Mouse (Mus musculus) hindbrain, embryonic 13.5 days (tissue): ENCODE measurements at regions not wholly inside any gene's neighbourhood (a gene's known extent, or its start where the extent isn't known, plus 50 kb on each side); places are given as distances from the start of the nearest gene placed in this dataset.

Experiments used
- ATAC-seq: fragments of 200-750 bp; cut with Nextera tagmentation; 2 replicates; pipeline ENCODE4 v1.8.0; 2017; ENCODE audit warnings: moderate TSS enrichment; ENCODE audit not compliant: low FRiP score
- H3K27ac ChIP-seq: fragments of 300-500 bp; sonication (generic); 2 replicates; pipeline ENCODE4 v1.5.1; 2015; ENCODE audit warnings: inconsistent platforms, mild to moderate bottlenecking, moderate library complexity
- H3K27me3 ChIP-seq: fragments of 300-500 bp; sonication (generic); 2 replicates; pipeline ENCODE4 v1.6.1; 2015; ENCODE audit warnings: mild to moderate bottlenecking, inconsistent platforms
- H3K36me3 ChIP-seq: fragments of 300-500 bp; sonication (generic); 2 replicates; pipeline ENCODE4 v1.6.1; 2015; ENCODE audit warnings: mild to moderate bottlenecking, inconsistent platforms
- H3K4me1 ChIP-seq: fragments of 300-500 bp; sonication (generic); replicated peaks from 2 replicates; pipeline ENCODE4 v1.6.1; 2015; ENCODE audit warnings: inconsistent platforms
- H3K4me2 ChIP-seq: fragments of 300-500 bp; sonication (generic); 2 replicates; pipeline ENCODE4 v1.6.1; 2015; ENCODE audit warnings: inconsistent platforms, mild to moderate bottlenecking, moderate library complexity
- H3K4me3 ChIP-seq: fragments of 300-500 bp; sonication (generic); 2 replicates; pipeline ENCODE4 v1.5.1; 2015; ENCODE audit warnings: mild to moderate bottlenecking, inconsistent platforms
- H3K9ac ChIP-seq: fragments of 300-500 bp; sonication (generic); 2 replicates; pipeline ENCODE4 v1.6.1; 2015; ENCODE audit warnings: mild to moderate bottlenecking, inconsistent platforms
- H3K9me3 ChIP-seq: fragments of 300-500 bp; sonication (generic); 2 replicates; pipeline ENCODE4 v1.6.1; 2016; ENCODE audit warnings: inconsistent platforms
- WGBS: fragments of 180-500 bp; shearing (Covaris S2); methylation state at CpG from one replicate; pipeline ENCODE4 v1.1.7; 2015; 5-methylcytosine and 5-hydroxymethylcytosine counted together

DNA sequence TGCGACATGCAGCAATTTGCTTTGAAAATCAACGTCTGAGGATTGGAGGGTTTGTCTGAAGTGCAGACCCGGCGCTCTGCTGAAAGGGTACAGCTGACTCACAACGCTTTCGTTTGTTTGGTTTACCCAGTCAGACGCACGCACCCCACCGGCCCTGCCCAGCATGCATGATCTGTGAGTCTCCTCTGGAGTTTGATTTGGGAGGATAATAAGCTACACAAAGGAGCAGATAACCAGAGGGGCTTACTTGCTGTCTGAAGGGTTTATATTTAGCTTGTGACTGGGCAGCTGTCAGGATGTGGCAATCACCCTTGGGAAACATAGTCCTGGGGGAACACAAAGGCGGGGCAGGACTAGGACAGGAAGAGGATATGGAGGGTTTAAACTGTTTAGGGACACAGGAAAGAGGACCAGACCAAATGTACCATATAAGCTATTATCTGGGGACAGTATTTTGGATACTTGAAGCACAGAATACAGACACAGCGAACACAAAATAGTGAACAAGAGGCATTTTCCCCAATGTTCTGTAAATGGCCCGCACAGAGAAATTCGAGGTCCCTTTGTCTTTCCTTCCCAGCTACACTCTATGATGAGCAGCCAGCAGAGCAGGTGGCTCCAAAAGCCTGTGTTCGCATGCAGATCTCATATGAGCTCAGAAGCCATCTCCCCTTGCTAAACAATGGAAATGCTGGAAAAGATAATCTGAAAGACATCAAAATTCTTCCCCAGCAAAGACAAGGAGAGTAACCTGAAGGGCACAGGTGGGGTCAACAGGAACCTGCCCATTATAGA lies 81.1 kb downstream of the Pttg1 start:
- ATAC-seq = peak; percentile 31; the same call in 1 of the 2 replicates
- H3K9ac ChIP-seq = 0 out of 2 replicates have a peak overlapping the region, but pooled peaks have one; percentile 15
- H3K4me3 ChIP-seq = no peak overlapping the region
- H3K4me1 ChIP-seq = peaks cover 13% of the 10 kb centered on the region
- H3K36me3 ChIP-seq = no peaks in the 10 kb centered on the region
- WGBS = 39% methylated on average over 14 of the region's 14 CpGs
- H3K27me3 ChIP-seq = no peaks in the 10 kb centered on the region
- H3K9me3 ChIP-seq = no peaks in the 10 kb centered on the region
- peak overlapping the region; percentile 29 for H3K4me2 ChIP-seq
- H3K27ac ChIP-seq = no peak overlapping the region

GRCm38 (mm10) chr11:43343574-43343973 lies 82.5 kb downstream of the Pttg1 start:
- Histone ChIP-seq H3K36me3 (no peaks in the 10 kb centered on the region), H3K4me2 (no peak overlapping the region), H3K27ac (no peak overlapping the region), H3K9me3 (no peaks in the 10 kb centered on the region), H3K9ac (no peak overlapping the region), H3K27me3 (no peaks in the 10 kb centered on the region), H3K4me1 (peaks cover 9% of the 10 kb centered on the region), H3K4me3 (no peak overlapping the region)
- no peak for ATAC-seq
- 83% methylated on average over 5 of the region's 5 CpGs for WGBS

DNA sequence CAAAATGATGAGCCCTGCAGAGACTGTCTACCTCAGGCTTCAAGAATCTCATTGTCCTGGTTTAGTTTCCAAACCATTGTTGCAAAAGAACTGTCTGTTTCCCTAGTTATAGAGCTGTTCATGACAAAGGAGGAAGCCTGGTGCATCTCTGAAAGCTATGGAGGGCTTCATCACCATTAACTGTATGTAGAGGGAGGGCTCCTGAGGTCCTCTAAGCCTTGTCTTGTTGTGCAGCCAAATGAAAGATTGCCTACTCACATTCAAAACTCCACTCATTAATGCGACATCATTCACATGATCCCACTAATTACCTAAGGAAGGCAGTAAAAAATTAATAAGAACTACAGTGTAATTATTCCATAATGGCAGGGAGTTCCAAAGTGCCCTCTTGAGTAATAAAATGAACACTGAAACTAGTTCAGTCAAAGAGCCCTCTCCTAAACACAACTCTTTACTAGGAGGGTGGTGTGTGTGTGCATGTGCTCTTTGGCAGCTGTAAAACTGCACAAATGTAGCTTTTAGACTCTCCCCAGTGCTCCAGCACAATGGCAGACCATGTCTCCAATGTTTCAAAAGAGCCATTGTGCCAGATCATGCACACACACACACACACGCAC lies 87.6 kb downstream of the Pttg1 start:
- ATAC-seq = 0 out of 2 replicates have a peak, but pooled peaks have one; percentile 22

GRCm38 (mm10) chr11:43335668-43336265 lies 90.3 kb downstream of the Pttg1 start:
- no peak overlapping the region for H3K27ac ChIP-seq
- 53% methylated on average over 7 of the region's 7 CpGs for whole genome bisulfite sequencing
- no peaks in the 10 kb centered on the region for H3K4me1 ChIP-seq
- H3K4me2 ChIP-seq = no peak overlapping the region
- H3K36me3 ChIP-seq = no peaks in the 10 kb centered on the region
- no peaks in the 10 kb centered on the region for H3K9me3 ChIP-seq
- H3K4me3 ChIP-seq = no peak overlapping the region
- no peaks in the 10 kb centered on the region for H3K27me3 ChIP-seq
- H3K9ac ChIP-seq = no peak overlapping the region
- ATAC-seq = no peak

More for the DNA sequence above, 87.6 kb downstream of the Pttg1 start:
- H3K36me3 ChIP-seq = no peaks in the 10 kb centered on the region
- H3K9me3 ChIP-seq = no peaks in the 10 kb centered on the region
- H3K4me2 ChIP-seq = no peak overlapping the region
- no peaks in the 10 kb centered on the region for H3K27me3 ChIP-seq
- H3K4me1 ChIP-seq = no peaks in the 10 kb centered on the region
- no peak overlapping the region for H3K4me3 ChIP-seq
- H3K27ac ChIP-seq = no peak overlapping the region
- H3K9ac ChIP-seq = no peak overlapping the region
- WGBS = 83% methylated on average over 2 of the region's 2 CpGs

DNA sequence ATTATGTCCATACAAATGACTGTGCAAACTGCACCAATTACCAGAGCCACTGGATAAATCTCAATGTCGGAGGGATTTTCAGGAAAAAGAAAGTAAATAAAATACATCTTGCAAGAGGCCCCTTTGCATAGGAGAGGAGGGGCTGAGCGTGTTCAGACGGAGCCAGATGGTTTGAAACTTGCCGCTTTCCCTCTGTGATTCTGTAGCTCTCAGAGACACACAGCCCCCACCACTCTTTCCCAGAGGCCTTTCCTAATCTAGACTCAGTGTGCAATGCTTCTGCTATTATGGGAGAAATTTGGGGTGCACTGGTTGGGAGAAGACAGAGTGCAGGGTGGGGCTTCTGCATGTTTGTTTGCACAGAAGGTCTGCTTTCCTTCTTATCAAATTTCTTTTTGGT lies 92.5 kb downstream of the Pttg1 start:
- H3K9me3 ChIP-seq = no peaks in the 10 kb centered on the region
- no peaks in the 10 kb centered on the region for H3K36me3 ChIP-seq
- H3K27ac ChIP-seq = no peak overlapping the region
- H3K4me3 ChIP-seq = no peak overlapping the region
- no peaks in the 10 kb centered on the region for H3K4me1 ChIP-seq
- H3K4me2 ChIP-seq = no peak overlapping the region
- no peaks in the 10 kb centered on the region for H3K27me3 ChIP-seq
- H3K9ac ChIP-seq = no peak overlapping the region
- 79% methylated on average over 4 of the region's 4 CpGs for WGBS
- no peak for ATAC-seq

DNA sequence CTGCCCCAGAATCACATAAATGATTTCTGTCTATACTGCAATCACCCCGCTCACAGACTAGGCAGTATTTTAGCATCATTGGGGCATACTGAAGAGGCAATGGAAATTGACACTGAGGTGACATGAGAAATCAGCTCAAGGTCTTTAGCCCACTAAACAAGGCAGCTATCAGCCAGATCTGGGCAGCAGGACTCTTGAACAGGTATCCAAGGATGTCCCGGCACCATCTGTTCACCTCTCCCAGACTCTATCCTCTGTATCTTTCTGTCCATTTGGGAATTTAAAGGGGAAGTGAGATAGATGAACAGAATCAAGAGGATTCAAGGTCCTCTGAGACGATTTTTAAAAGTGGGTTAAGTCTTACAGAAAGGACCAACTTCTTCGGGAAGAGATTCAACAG lies 112.1 kb downstream of the Pttg1 start:
- H3K9me3 ChIP-seq = no peaks in the 10 kb centered on the region
- H3K4me1 ChIP-seq = no peaks in the 10 kb centered on the region
- H3K4me2 ChIP-seq = no peak overlapping the region
- H3K27ac ChIP-seq = no peak overlapping the region
- H3K36me3 ChIP-seq = no peaks in the 10 kb centered on the region
- WGBS = 84% methylated on average over 4 of the region's 4 CpGs
- H3K4me3 ChIP-seq = no peak overlapping the region
- H3K9ac ChIP-seq = no peak overlapping the region
- no peak for ATAC-seq
- H3K27me3 ChIP-seq = no peaks in the 10 kb centered on the region
